Mouse (Mus musculus): ENCODE data around the gene Hcn3. TPM values are rescaled to one million over a fixed set of nuclear protein-coding genes. Genes with fewer than 3 reads are reported as not detected.
A peak's percentile ranks its signal among the peaks of the same experiment; 100 is the strongest.

Hcn3 gene
- polyA plus RNA-seq, 1 experiment from 2014 or later = 1.1 TPM

DNA sequence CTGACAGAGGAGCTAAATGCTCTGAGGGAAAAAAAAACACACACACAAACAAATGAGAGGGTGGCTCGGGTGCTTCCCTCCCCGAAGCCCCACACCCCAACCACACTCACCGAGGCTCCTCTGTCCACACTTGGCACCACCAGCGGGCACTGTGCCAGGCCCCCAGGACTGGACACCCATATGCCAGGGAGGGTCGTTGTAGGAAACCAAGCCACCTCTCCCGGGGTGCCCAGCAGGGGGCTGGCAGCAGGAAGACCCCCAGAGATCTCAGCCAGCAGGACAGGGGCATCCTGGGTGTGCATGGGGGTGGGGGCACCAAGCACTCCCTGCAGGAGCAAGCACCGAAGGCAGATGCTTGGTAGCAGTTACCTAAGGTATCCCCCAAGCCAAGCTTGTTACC, 59.2 kb downstream of the Hcn3 start, which contains the start of gene Gm43738:
Gm43738 (minus strand) TSS at position 289 of the 400 bp plus-strand sequence.
- Histone ChIP-seq H3K27me3 (replicated peaks; ENCODE audit: control insufficient read depth, insufficient read depth, low read length) (no peaks in the 10 kb centered on the region), H3K9ac (ENCODE audit: low read depth, low read length) (peak within 1 kb of the TSS; percentile 31; the same call in 1 of the 2 replicates), H3K4me3 (ENCODE audit: low read depth, low read length) (peak within 1 kb of the TSS; percentile 64), H3K27ac (ENCODE audit: low read depth, low read length) (peak within 1 kb of the TSS; percentile 9; the same call in 1 of the 2 replicates), H3K36me3 (ENCODE audit: control insufficient read depth, insufficient read depth) (peaks cover 29% of the 10 kb centered on the region), H3K4me1 (replicated peaks; ENCODE audit: control insufficient read depth, insufficient read depth, low read length) (peaks cover 10% of the 10 kb centered on the region; the same call in 1 of the 2 replicates), H3K9me3 (ENCODE audit: control insufficient read depth) (no peaks in the 10 kb centered on the region), H3K4me2 (replicated peaks; ENCODE audit: low read depth) (peak within 1 kb of the TSS; percentile 82)
- ATAC-seq = no peak
- peak; percentile 9; the same call in 1 of the 2 replicates for TF ChIP-seq CTCF (IDR thresholded peaks at IDR 0.05; ENCODE audit: low read depth)
- 20% methylated on average over 7 of the region's 7 CpGs for WGBS

Other genes with a start within 250 kb of the Hcn3 start
- 20.7 and 22.4 TPM in 2 replicates for gene Msto1, start 246.2 kb downstream of the Hcn3 start, polyA plus RNA-seq (2015; fragmentation: Nextera tagmentation; extraction: Ambion mirVana)
- gene Ash1l, start 209.6 kb downstream of the Hcn3 start, polyA plus RNA-seq (2015; fragmentation: Nextera tagmentation; extraction: Ambion mirVana) = 7.4 and 9.0 TPM in 2 replicates
- 91.5 and 95.9 TPM in 2 replicates for gene Dap3, start 209.0 kb downstream of the Hcn3 start, polyA plus RNA-seq (2015; fragmentation: Nextera tagmentation; extraction: Ambion mirVana)
- gene Rusc1, start 66.9 kb downstream of the Hcn3 start, polyA plus RNA-seq (2015; fragmentation: Nextera tagmentation; extraction: Ambion mirVana) = 29.0 and 32.5 TPM in 2 replicates
- gene Gm43738, start 59.1 kb downstream of the Hcn3 start, polyA plus RNA-seq (2015; fragmentation: Nextera tagmentation; extraction: Ambion mirVana) = not detected in 2 replicates
- gene Fdps, start 58.2 kb downstream of the Hcn3 start, polyA plus RNA-seq (2015; fragmentation: Nextera tagmentation; extraction: Ambion mirVana) = 138 and 154 TPM in 2 replicates
- gene Pklr, start 24.1 kb downstream of the Hcn3 start, polyA plus RNA-seq (2015; fragmentation: Nextera tagmentation; extraction: Ambion mirVana) = 91.8 and 103 TPM in 2 replicates
- gene Clk2, start 4.6 kb upstream of the Hcn3 start, polyA plus RNA-seq (2015; fragmentation: Nextera tagmentation; extraction: Ambion mirVana) = 8.5 and 8.6 TPM in 2 replicates
- gene Scamp3, start 17.3 kb upstream of the Hcn3 start, polyA plus RNA-seq (2015; fragmentation: Nextera tagmentation; extraction: Ambion mirVana) = 80.5 and 86.3 TPM in 2 replicates
- 4.9 and 5.9 TPM in 2 replicates for gene Fam189b, start 22.9 kb upstream of the Hcn3 start, polyA plus RNA-seq (2015; fragmentation: Nextera tagmentation; extraction: Ambion mirVana)
- 140 TPM in 2 replicates for gene Gba, start 42.7 kb upstream of the Hcn3 start, polyA plus RNA-seq (2015; fragmentation: Nextera tagmentation; extraction: Ambion mirVana)
- 15.2 and 17.2 TPM in 2 replicates for gene Thbs3, start 55.0 kb upstream of the Hcn3 start, polyA plus RNA-seq (2015; fragmentation: Nextera tagmentation; extraction: Ambion mirVana)
- gene Mtx1, start 66.9 kb upstream of the Hcn3 start, polyA plus RNA-seq (2015; fragmentation: Nextera tagmentation; extraction: Ambion mirVana) = 140 and 145 TPM in 2 replicates
- 3.5 and 6.7 TPM in 2 replicates for gene Muc1, start 68.9 kb upstream of the Hcn3 start, polyA plus RNA-seq (2015; fragmentation: Nextera tagmentation; extraction: Ambion mirVana)
- gene Krtcap2, start 85.8 kb upstream of the Hcn3 start, polyA plus RNA-seq (2015; fragmentation: Nextera tagmentation; extraction: Ambion mirVana) = 273 and 281 TPM in 2 replicates
- gene Trim46, start 86.1 kb upstream of the Hcn3 start, polyA plus RNA-seq (2015; fragmentation: Nextera tagmentation; extraction: Ambion mirVana) = 1.2 and 1.3 TPM in 2 replicates
- 120 and 128 TPM in 2 replicates for gene Dpm3, start 99.2 kb upstream of the Hcn3 start, polyA plus RNA-seq (2015; fragmentation: Nextera tagmentation; extraction: Ambion mirVana)
- gene Slc50a1, start 110.4 kb upstream of the Hcn3 start, polyA plus RNA-seq (2015; fragmentation: Nextera tagmentation; extraction: Ambion mirVana) = 57.4 and 61.8 TPM in 2 replicates
- 50.7 and 69.8 TPM in 2 replicates for gene Efna1, start 120.9 kb upstream of the Hcn3 start, polyA plus RNA-seq (2015; fragmentation: Nextera tagmentation; extraction: Ambion mirVana)
- 1.4 and 1.6 TPM in 2 replicates for gene Efna3, start 162.8 kb upstream of the Hcn3 start, polyA plus RNA-seq (2015; fragmentation: Nextera tagmentation; extraction: Ambion mirVana)
- gene Efna4, start 177.8 kb upstream of the Hcn3 start, polyA plus RNA-seq (2015; fragmentation: Nextera tagmentation; extraction: Ambion mirVana) = 5.1 and 5.3 TPM in 2 replicates
- 33.9 and 37.0 TPM in 2 replicates for gene Adam15, start 189.8 kb upstream of the Hcn3 start, polyA plus RNA-seq (2015; fragmentation: Nextera tagmentation; extraction: Ambion mirVana)
- gene Dcst2, start 201.8 kb upstream of the Hcn3 start, polyA plus RNA-seq (2015; fragmentation: Nextera tagmentation; extraction: Ambion mirVana) = 10.0 and 11.5 TPM in 2 replicates
- gene Dcst1, start 205.1 kb upstream of the Hcn3 start, polyA plus RNA-seq (2015; fragmentation: Nextera tagmentation; extraction: Ambion mirVana) = 23.5 and 26.7 TPM in 2 replicates
- 14.3 and 20.8 TPM in 2 replicates for gene Zbtb7b, start 234.6 kb upstream of the Hcn3 start, polyA plus RNA-seq (2015; fragmentation: Nextera tagmentation; extraction: Ambion mirVana)
- gene Lenep, start 242.6 kb upstream of the Hcn3 start, polyA plus RNA-seq (2015; fragmentation: Nextera tagmentation; extraction: Ambion mirVana) = not detected in 2 replicates

All from intestine, postnatal 0 days (tissue).